Mouse (Mus musculus): ENCODE measurements around the gene Cldn4. TPM values are rescaled to one million over a fixed set of nuclear protein-coding genes. Genes with fewer than 3 reads are reported as not detected.
"Not testable (repeated sequence)": the region's sequence is repeated elsewhere in the genome, so short reads cannot be mapped to it uniquely, and the experiment has no call there.

The Cldn4 gene
- polyA plus RNA-seq, 1 experiment from 2014 or later: 6.1 TPM

DNA sequence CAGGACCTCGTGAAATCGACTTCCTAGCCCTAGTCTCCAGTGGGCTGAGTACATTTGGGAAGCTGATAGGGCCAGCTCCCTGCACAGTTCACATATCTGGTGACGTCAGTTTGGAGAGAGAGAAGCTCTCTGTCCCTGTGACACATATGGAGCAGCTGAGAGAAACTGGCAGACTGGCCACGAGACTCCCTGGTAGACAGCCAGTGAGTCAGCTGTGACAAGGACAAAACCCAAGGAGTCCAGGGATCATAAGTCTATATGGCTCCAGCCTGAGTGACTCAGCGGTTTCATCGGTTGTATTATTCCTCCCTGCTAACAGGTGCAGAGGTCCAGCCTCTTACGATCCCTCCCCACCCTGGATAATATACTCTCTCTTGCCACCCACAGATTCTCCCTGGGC, 12.4 kb upstream of the Cldn4 start:
- Histone ChIP-seq H3K9ac (no peak overlapping the region), H3K9me3 (replicated peaks) (no peaks in the 10 kb centered on the region), H3K27me3 (no peaks in the 10 kb centered on the region), H3K4me1 (no peaks in the 10 kb centered on the region), H3K4me2 (replicated peaks) (no peak overlapping the region), H3K4me3 (no peak overlapping the region), H3K27ac (no peak overlapping the region), H3K36me3 (no peaks in the 10 kb centered on the region)
- WGBS: 80% methylated on average over 7 of the region's 7 CpGs
- no peak for ATAC-seq (ENCODE audit: low FRiP score)

DNA sequence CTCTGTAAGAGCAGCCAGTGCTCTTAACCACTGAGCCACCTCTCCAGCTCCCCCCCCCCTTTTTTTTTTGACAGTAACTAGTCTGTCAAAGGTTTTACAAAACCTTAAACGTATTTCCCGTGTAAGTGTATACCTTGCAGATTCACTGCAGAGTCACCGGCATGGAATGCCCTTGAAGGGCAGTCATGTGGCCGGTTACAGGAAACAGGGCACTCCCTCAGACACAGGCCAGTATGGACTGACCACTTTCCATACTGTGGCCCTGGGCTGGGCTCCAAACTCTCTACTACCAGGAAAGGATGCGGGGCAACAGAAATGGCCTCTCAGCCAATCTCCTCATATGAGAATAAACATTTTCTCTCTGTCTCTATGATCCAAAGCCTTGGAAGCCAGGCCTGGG, 8.8 kb upstream of the Cldn4 start:
- Histone ChIP-seq H3K9ac (no peak overlapping the region), H3K36me3 (no peaks in the 10 kb centered on the region), H3K4me2 (replicated peaks) (no peak overlapping the region), H3K4me1 (no peaks in the 10 kb centered on the region; the same call in 1 of the 2 replicates), H3K4me3 (no peak overlapping the region), H3K27ac (no peak overlapping the region), H3K9me3 (replicated peaks) (no peaks in the 10 kb centered on the region), H3K27me3 (no peaks in the 10 kb centered on the region)
- 77% methylated on average over 5 of the region's 5 CpGs for WGBS
- no peak for ATAC-seq (ENCODE audit: low FRiP score)

DNA sequence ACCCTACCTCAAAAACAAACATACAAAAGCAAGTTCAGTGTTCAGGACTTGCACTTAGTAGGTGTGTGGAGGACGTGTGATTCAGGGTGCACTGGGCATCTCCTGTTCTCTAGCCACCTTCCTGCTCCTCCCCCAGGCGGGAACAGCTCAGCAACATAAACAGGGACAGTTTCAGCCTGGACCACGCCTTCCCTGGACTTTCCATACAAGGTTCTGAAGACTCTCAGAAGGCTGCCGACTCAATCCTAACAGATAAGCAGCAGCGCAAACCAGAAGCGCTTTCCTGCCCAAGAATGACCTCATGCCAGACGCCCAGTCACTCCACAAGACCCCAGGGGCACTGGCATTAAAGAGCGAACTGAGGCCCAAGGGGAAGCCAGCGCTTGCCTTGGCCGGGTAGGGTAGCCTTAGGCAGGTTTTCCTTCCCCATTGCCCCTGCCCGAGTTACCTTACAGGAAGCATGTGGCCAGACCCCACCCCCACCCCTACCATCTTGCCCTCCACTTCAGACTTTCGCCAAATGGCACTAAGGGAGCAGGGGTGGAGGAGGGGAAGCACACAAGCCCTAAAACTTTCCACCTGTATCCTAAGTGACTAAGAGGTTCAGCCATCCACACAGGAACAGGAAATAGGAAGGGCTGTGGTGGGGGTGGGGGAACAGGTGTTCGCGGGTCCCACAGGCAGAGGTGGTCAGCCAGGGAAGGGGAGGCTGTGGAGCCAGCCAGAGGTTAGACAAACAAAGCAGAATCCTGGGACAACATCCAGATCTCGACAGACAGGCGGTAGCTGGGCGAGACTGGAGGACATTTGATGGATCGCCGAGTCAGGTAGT, 4.5 kb upstream of the Cldn4 start:
- Histone ChIP-seq H3K4me2 (replicated peaks) (no peak overlapping the region), H3K27me3 (peaks cover 20% of the 10 kb centered on the region), H3K4me1 (peaks cover 5% of the 10 kb centered on the region), H3K9ac (no peak overlapping the region), H3K36me3 (no peaks in the 10 kb centered on the region), H3K27ac (no peak overlapping the region), H3K9me3 (replicated peaks) (no peaks in the 10 kb centered on the region), H3K4me3 (no peak overlapping the region)
- WGBS: 38% methylated on average over 19 of the region's 19 CpGs
- no peak for ATAC-seq (ENCODE audit: low FRiP score)

DNA sequence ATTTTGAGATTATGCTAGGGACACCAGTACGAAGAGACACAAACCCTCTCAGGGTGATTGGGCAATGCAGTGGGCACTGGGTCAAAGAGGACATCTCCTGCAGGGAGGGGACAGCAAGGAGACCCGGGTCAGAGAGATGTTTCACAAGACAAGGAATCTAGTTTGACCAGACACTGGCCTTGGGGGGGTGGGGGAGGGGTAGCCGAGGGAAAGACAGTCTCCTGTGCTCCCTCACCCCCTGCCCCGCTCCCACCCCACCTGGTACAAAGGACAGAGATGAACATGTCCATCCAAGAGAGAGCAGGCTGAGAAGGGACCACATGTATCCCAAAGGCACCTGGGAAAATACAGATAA, 1.3 kb upstream of the Cldn4 start:
- no peak for ATAC-seq (ENCODE audit: low FRiP score)
- Histone ChIP-seq H3K27me3 (peaks cover 41% of the 10 kb centered on the region), H3K9ac (no peak overlapping the region), H3K36me3 (no peaks in the 10 kb centered on the region), H3K4me2 (replicated peaks) (no peak overlapping the region), H3K27ac (no peak overlapping the region), H3K9me3 (replicated peaks) (no peaks in the 10 kb centered on the region), H3K4me1 (peaks cover 9% of the 10 kb centered on the region), H3K4me3 (no peak overlapping the region)
- WGBS: 60% methylated on average over 4 of the region's 4 CpGs

DNA sequence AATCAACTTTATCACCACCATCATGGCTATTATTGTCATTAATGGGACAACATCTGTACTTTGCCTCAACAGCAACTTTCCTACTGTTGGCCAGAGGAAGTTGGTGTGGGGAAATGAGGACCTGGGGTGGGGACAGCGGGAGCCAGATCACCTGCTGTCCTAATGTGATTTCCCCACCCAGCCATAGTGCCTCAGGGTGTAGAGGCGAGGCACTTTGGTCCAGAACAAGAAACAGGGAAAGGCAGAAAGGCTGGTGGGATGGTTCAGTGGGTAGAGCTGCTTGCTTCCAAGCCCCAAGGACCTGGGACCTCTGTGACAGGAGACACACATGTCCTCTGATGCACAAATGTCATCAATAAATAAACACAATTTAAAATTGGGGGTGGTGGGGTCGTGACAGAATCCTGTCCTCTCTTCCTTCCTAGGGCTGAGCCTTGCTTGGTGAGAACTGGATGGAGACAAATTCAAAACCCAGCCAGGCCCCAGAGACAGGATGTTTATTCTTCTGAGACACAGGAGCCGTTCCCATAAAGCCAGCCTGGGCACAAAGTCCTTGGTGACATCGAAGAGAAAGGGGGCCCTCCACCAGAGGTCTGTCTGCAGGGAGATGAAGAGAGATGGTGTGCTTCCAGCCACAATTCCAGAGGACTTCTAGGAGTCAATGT, 818 bp upstream of the Cldn4 start:
- Histone ChIP-seq H3K9ac (no peak overlapping the region), H3K27ac (no peak overlapping the region), H3K27me3 (peaks cover 41% of the 10 kb centered on the region), H3K4me1 (peaks cover 9% of the 10 kb centered on the region), H3K9me3 (replicated peaks) (no peaks in the 10 kb centered on the region), H3K4me3 (no peak overlapping the region), H3K4me2 (replicated peaks) (no peak overlapping the region), H3K36me3 (no peaks in the 10 kb centered on the region)
- 58% methylated on average over 5 of the region's 5 CpGs for WGBS
- ATAC-seq (ENCODE audit: low FRiP score): no peak

DNA sequence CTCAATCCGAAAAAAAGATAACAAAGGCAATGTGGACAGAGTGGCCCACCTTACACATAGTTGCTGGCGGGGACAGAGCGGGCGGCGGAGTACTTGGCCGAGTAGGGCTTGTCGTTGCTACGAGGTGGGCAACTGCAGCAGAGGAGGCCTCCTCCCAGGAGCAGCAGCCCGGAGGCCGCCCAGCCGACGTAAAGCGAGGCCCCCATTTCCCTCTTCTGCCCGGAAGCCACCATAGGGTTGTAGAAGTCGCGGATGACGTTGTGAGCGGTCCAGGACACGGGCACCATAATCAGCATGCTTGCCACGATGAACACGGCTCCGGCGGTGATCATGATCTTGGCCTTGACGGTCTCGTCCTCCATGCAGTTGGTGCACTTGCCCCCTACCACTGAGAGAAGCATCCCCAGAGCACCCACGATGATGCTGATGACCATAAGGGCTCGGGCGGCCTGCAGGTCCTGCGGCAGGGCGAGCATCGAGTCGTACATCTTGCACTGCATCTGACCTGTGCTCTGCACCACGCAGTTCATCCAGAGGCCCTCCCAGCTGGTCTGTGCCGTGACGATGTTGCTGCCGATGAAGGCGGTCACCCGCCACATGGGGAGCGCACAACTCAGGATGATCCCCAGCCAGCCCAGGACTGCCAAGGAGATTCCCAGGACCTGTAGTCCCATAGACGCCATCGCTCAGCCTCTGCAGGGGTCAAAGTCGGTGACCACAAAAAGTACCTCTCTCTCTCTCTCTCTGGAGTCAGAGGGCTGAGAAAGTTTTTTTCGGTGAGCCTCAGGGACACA, 474 bp downstream of the Cldn4 start:
- Histone ChIP-seq H3K27me3 (peaks cover 41% of the 10 kb centered on the region), H3K4me2 (replicated peaks) (peak overlapping the region; percentile 33; the same call in 1 of the 2 replicates), H3K36me3 (no peaks in the 10 kb centered on the region), H3K9me3 (replicated peaks) (no peaks in the 10 kb centered on the region), H3K4me1 (peaks cover 9% of the 10 kb centered on the region), H3K4me3 (peak overlapping the region; percentile 15), H3K9ac (peak overlapping the region; percentile 35), H3K27ac (no peak overlapping the region)
- 18% methylated on average over 42 of the region's 43 CpGs for WGBS
- no peak for ATAC-seq (ENCODE audit: low FRiP score)

DNA sequence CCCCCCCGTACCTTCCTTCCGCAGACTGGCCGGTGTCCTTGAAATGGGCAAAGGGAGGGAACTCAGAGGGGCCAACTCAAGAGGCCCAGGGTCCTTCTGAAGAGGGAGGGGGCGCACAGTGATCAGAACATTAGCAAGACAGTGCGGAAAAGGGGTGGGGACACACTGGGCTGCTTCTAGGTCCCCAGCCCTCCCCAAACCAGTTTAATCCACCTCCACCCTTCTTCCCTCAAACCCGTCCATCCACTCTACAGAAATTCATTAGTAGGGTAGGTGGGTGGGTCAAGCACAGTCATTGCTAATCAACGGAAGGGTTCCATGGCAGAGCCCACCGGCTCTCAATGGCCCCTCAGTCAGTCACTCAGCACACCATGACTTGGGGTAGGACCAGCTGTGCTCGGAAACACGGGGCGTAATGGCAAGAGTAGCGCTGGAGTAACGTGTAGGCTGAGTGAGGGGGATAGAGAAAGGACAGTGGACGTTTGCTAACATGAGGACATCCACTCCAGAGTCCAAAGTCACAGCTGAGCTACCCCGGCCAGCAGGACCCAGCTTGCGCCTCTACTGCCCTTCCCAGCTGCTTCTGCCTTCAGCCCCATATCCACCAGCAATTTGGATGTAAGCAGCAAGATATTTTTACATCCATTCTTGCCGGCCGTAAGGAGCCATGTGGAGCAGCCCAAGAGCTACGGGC, 1.3 kb downstream of the Cldn4 start:
- 46% methylated on average over 18 of the region's 19 CpGs for WGBS
- no peaks in the 10 kb centered on the region for H3K9me3 ChIP-seq (replicated peaks)
- no peak overlapping the region; the same call in 1 of the 2 replicates for H3K4me2 ChIP-seq (replicated peaks)
- no peak overlapping the region for H3K9ac ChIP-seq
- no peak for ATAC-seq (ENCODE audit: low FRiP score)
- no peaks in the 10 kb centered on the region for H3K36me3 ChIP-seq
- H3K4me1 ChIP-seq: peaks cover 9% of the 10 kb centered on the region
- peaks cover 41% of the 10 kb centered on the region for H3K27me3 ChIP-seq
- no peak overlapping the region for H3K27ac ChIP-seq
- peak overlapping the region; percentile 15 for H3K4me3 ChIP-seq

DNA sequence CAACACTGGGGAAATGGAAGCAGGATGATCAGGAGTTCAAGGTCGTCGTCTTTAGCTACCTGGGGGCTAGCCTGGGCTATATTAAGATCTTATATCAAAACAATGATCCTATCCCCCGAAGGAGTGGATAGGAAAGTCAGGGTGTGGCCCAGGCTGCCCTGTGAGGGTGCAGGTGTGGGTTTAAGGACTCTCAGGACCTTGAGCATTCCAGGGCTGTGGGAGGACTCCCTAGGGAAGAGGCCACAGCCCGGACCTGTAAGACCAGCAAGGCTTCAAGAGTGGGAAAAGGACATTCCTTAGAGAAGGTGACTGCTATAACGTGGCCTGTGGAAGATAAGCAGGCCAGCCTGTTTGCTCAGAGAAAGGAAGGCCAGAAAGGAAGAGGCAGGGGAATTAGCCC, 2.6 kb downstream of the Cldn4 start:
- Histone ChIP-seq H3K9me3 (replicated peaks) (no peaks in the 10 kb centered on the region), H3K9ac (no peak overlapping the region), H3K27ac (no peak overlapping the region), H3K36me3 (no peaks in the 10 kb centered on the region), H3K4me3 (no peak overlapping the region), H3K4me1 (peaks cover 9% of the 10 kb centered on the region), H3K27me3 (peaks cover 41% of the 10 kb centered on the region), H3K4me2 (replicated peaks) (no peak overlapping the region)
- ATAC-seq (ENCODE audit: low FRiP score): no peak
- 70% methylated on average over 5 of the region's 5 CpGs for WGBS

DNA sequence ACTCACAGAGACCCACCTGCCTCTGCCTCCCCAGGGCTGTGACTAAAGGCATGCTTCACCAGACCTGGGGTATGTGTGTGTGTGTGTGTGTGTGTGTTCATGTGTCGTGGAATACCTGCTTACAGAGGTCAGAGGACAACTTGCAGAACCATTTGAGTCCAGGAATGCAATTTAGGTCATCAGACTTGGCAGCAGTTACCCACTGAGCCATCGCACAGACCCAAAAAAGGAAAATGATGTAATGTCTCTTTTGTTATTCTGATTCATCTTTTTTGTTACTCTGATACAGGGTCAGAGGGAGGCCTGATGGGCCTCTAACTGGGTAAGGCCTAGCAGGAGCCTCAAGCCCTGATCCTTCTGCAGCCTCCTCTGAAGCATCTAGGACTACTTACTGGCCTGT, 4.0 kb downstream of the Cldn4 start:
- ATAC-seq (ENCODE audit: low FRiP score): no peak
- no peak overlapping the region for H3K4me2 ChIP-seq (replicated peaks)
- H3K36me3 ChIP-seq: no peaks in the 10 kb centered on the region
- no peak overlapping the region for H3K9ac ChIP-seq
- no peaks in the 10 kb centered on the region for H3K9me3 ChIP-seq (replicated peaks)
- no peak overlapping the region for H3K4me3 ChIP-seq
- no peak overlapping the region for H3K27ac ChIP-seq
- peaks cover 36% of the 10 kb centered on the region for H3K27me3 ChIP-seq
- 80% methylated on average over 2 of the region's 2 CpGs for WGBS
- H3K4me1 ChIP-seq: peaks cover 9% of the 10 kb centered on the region

DNA sequence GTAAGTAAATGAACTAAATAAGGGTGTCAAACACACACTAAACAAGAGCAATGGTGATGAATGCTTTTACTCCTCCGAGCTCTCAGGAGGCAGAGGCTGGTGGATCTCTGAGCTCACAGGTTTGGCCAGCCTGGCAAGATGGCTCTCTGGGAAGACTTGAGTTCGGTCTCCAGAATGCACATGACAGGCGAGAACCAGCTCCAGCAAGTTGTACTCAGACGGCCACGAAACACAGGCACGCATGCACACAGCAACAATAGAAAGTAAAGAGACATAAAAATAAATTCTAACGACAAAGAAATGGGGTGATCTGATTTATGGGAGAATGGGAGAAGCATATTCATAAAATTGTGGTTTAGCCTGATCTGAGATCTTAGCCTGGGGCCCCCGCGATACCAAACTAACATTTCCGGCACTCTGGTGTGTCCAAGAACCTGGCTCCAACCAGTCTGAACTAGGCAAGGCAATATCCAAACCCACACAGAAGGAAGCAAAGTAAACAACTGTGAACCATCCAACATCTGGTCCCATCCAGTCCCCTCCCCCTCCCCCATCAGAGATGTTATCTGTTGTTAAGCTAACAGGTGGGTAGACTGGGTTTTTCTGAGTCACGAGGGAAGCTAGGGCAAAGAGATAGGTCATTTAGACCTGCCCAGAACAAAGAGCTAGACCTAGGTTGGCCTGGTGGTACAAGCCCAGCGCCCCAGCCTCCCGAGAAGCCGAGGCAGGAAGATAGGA, 5.1 kb downstream of the Cldn4 start:
- Histone ChIP-seq H3K4me3 (no peak overlapping the region), H3K9ac (no peak overlapping the region), H3K36me3 (no peaks in the 10 kb centered on the region), H3K4me1 (peaks cover 6% of the 10 kb centered on the region), H3K27ac (no peak overlapping the region), H3K9me3 (replicated peaks) (no peaks in the 10 kb centered on the region), H3K4me2 (replicated peaks) (no peak overlapping the region), H3K27me3 (peaks cover 25% of the 10 kb centered on the region)
- no peak for ATAC-seq (ENCODE audit: low FRiP score)
- 84% methylated on average over 14 of the region's 14 CpGs for WGBS

DNA sequence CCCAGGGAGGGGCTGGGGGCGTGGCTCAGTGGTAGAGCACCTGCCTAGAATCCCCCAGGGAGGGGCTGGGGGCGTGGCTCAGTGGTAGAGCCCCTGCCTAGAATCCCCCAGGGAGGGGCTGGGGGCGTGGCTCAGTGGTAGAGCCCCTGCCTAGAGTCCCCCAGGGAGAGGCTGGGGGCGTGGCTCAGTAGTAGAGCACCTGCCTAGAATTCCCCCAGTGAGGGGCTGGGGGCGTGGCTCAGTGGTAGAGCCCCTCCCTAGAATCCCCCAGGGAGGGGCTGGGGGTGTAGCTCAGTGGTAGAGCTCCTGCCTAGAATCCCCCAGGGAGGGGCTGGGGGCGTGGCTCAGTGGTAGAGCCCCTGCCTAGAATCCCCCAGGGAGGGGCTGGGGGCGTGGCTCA, 7.2 kb downstream of the Cldn4 start:
- H3K9me3 ChIP-seq (replicated peaks); H3K4me3 ChIP-seq; H3K27ac ChIP-seq; ATAC-seq (ENCODE audit: low FRiP score); H3K36me3 ChIP-seq; H3K4me1 ChIP-seq; H3K9ac ChIP-seq; H3K4me2 ChIP-seq (replicated peaks); H3K27me3 ChIP-seq: not testable (repeated sequence)
- 86% methylated on average over 3 of the region's 7 CpGs for WGBS
